Mouse (Mus musculus) layer of hippocampus, adult 18-20 months (tissue): ENCODE measurements around the gene Gm10681. TPM values are rescaled to one million over a fixed set of nuclear protein-coding genes. Genes with fewer than 3 reads are reported as not detected.
"Not testable (repeated sequence)": the region's sequence is repeated elsewhere in the genome, so short reads cannot be mapped to it uniquely, and the experiment has no call there.

Experiments used
- DNase-seq, 2 experiments: peaks; one replicate each; pipeline ENCODE4 v3.0.0; 2022; ENCODE audit warnings: low spot score in 2 of 2
- total RNA-seq, 2 experiments: library from RNA; stranded (reverse); gene quantifications; 2 replicates each; pipeline ENCODE4 v1.2.3; 2021

The Gm10681 gene
- total RNA-seq, 2 experiments from 2014 or later: not detected

DNA sequence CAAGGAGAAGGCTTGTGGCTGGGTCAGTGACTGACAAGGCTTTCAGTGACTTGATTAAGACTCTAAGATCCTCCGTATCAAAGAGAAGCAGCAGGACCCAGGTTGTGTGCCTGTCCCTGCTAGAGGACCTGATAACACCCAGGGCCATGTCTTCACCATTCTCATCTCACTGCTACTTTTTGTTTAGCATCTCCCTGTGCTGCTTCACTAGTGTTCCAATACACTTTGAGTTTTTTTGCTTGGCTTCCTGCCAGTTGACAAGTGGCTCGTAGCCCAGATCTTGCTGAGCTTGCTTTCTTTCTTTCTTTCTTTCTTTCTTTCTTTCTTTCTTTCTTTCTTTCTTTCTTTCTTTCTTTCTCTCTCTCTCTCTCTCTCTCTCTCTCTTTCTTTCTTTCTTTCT, 65.8 kb downstream of the Gm10681 start:
- DNase-seq: not testable (repeated sequence)

DNA sequence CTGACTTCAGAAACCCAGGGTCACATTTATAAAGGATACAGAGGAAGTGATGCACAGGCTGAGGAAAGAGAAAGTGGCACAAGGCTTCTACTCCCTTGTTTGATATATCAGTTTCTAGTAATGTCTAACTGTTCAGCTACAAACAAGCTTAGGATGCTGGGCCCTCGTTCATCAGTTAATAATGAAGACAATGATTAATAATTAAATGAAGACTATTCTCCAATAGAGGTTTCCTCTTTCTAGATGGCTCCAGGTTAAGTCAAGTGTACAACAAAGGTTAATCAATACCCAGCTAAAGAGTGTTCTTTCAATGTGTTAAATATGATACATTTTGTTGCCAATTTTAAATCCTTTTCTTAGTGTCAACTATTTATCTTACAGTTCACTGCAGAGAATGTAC, 78.2 kb downstream of the Gm10681 start, which contains the start of gene Hsd3b4:
Gene Hsd3b4 (minus strand): TSS at position 101 of the 400 bp plus-strand sequence.
- DNase-seq: not testable (repeated sequence)

DNA sequence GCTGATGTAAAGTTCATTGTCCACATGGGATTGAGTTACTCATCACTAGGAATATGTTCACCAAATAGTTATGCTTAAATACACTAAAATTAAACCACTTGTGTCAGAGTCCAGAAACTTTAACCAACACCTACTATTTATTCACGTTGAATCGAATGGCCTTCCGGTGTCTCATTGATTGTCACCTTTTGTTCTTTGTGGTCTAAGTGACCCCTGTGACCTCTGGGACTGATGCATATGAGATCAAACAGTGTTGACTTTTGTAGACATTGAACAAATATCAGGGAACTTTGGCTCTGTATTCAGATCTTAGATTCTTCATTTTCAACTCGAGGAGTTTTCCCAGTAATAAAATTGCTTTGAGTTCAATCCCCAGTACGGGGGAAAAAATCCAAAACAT, 81.4 kb downstream of the Gm10681 start:
- not testable (repeated sequence) for DNase-seq

Other genes starting within 250 kb of the Gm10681 start
- 10 to 100 TPM; 65.4 to 68.8 TPM for gene Phgdh, start 248.8 kb downstream of the Gm10681 start, total RNA-seq
- 10 to 100 TPM; 25.8 to 27.0 TPM for gene Zfp697, start 206.3 kb downstream of the Gm10681 start, total RNA-seq
- not detected for gene Gm4450, start 131.7 kb downstream of the Gm10681 start, total RNA-seq
- not detected for gene Hsd3b4, start 78.3 kb downstream of the Gm10681 start, total RNA-seq
- gene Hsd3b5, start 41.4 kb upstream of the Gm10681 start, total RNA-seq: not detected
- gene Hsd3b2, start 135.7 kb upstream of the Gm10681 start, total RNA-seq: not detected
- not detected for gene Hsd3b3, start 174.3 kb upstream of the Gm10681 start, total RNA-seq
- gene Hsd3b6, start 225.6 kb upstream of the Gm10681 start, total RNA-seq: not detected